Mouse (Mus musculus) C2C12 (cell line): ENCODE results near the gene Acat3.
A peak's percentile ranks its signal among the peaks of the same experiment; 100 is the strongest.

ENCODE experiments used
- CTCF ChIP-seq: IDR thresholded peaks from one replicate; pipeline ENCODE4 v1.5.1; 2011; ENCODE audit not compliant: control insufficient read depth, insufficient read depth, insufficient read length
- MAX ChIP-seq: IDR thresholded peaks from one replicate; pipeline ENCODE4 v1.6.1; 2011; ENCODE audit warnings: mild to moderate bottlenecking, control low read depth
- MYOD1 ChIP-seq: IDR thresholded peaks from one replicate; pipeline ENCODE4 v1.6.1; 2011; ENCODE audit warnings: low read depth; ENCODE audit not compliant: control insufficient read depth, insufficient read length
- USF1 ChIP-seq: IDR thresholded peaks from one replicate; pipeline ENCODE4 v1.6.1; 2011; ENCODE audit warnings: low read depth, mild to moderate bottlenecking, control low read depth, moderate library complexity

- no peak for TF ChIP-seq CTCF
- TF ChIP-seq MYOD1, result no peak
- peak; percentile 15 for TF ChIP-seq MAX
- TF ChIP-seq USF1, result no peak
These were observed 23.6 kb downstream of the Acat3 start for GRCm38 (mm10) chr17:12916588-12917380.
